Mouse (Mus musculus): ENCODE measurements around the gene Maml3. TPM values are rescaled to one million over a fixed set of nuclear protein-coding genes. Genes with fewer than 3 reads are reported as not detected.

Maml3 gene
- polyA plus RNA-seq, 1 experiment from 2014 or later = 3.6 TPM

- Histone ChIP-seq H3K36me3 (no peaks in the 10 kb centered on the region), H3K9me3 (no peaks in the 10 kb centered on the region), H3K4me1 (0 out of 2 replicates have a peak, but pooled peaks cover 12% of the 10 kb centered on the region), H3K27me3 (ENCODE audit: insufficient read depth, poor library complexity, severe bottlenecking) (no peaks in the 10 kb centered on the region), H3K27ac (peak overlapping the region; percentile 97), H3K4me3 (peak overlapping the region; percentile 92)
- WGBS = under 1% methylated on average over 55 of the region's 55 CpGs
- DNase-seq (ENCODE audit: low spot score) = peak; percentile 83
Measured at GRCm38 (mm10) chr3:52103531-52104181, 1.2 kb downstream of the Maml3 start.

- peak overlapping the region; percentile 97 for H3K27ac ChIP-seq
- 0 out of 2 replicates have a peak, but pooled peaks cover 14% of the 10 kb centered on the region for H3K4me1 ChIP-seq
- WGBS = under 1% methylated on average over 52 of the region's 52 CpGs
- no peaks in the 10 kb centered on the region for H3K9me3 ChIP-seq
- DNase-seq (ENCODE audit: low spot score) = peak; percentile 97
- H3K27me3 ChIP-seq (ENCODE audit: insufficient read depth, poor library complexity, severe bottlenecking) = no peaks in the 10 kb centered on the region
- no peaks in the 10 kb centered on the region for H3K36me3 ChIP-seq
- peak overlapping the region; percentile 92 for H3K4me3 ChIP-seq
Measured at GRCm38 (mm10) chr3:52102601-52103530, 2.0 kb downstream of the Maml3 start.

- peak; percentile 97 for DNase-seq (ENCODE audit: low spot score)
- under 1% methylated on average over 50 of the region's 57 CpGs for WGBS
- Histone ChIP-seq H3K9me3 (no peaks in the 10 kb centered on the region), H3K36me3 (no peaks in the 10 kb centered on the region), H3K27ac (peak overlapping the region; percentile 97), H3K4me3 (peak overlapping the region; percentile 92), H3K27me3 (ENCODE audit: insufficient read depth, poor library complexity, severe bottlenecking) (no peaks in the 10 kb centered on the region), H3K4me1 (0 out of 2 replicates have a peak, but pooled peaks cover 14% of the 10 kb centered on the region)
Measured at GRCm38 (mm10) chr3:52101977-52102600, 2.8 kb downstream of the Maml3 start.

- Histone ChIP-seq H3K4me3 (peak overlapping the region; percentile 92), H3K27me3 (ENCODE audit: insufficient read depth, poor library complexity, severe bottlenecking) (no peaks in the 10 kb centered on the region), H3K27ac (peak overlapping the region; percentile 97), H3K9me3 (no peaks in the 10 kb centered on the region), H3K4me1 (0 out of 2 replicates have a peak, but pooled peaks cover 14% of the 10 kb centered on the region), H3K36me3 (no peaks in the 10 kb centered on the region)
- no peak for DNase-seq (ENCODE audit: low spot score)
- 1% methylated on average over 14 of the region's 14 CpGs for WGBS
Measured at GRCm38 (mm10) chr3:52101401-52101976, 3.4 kb downstream of the Maml3 start.

GRCm38 (mm10) chr3:52100926-52101325, 4.0 kb downstream of the Maml3 start:
- Histone ChIP-seq H3K4me3 (peak overlapping the region; percentile 92), H3K36me3 (no peaks in the 10 kb centered on the region), H3K4me1 (0 out of 2 replicates have a peak, but pooled peaks cover 14% of the 10 kb centered on the region), H3K27ac (peak overlapping the region; percentile 97), H3K27me3 (ENCODE audit: insufficient read depth, poor library complexity, severe bottlenecking) (no peaks in the 10 kb centered on the region), H3K9me3 (no peaks in the 10 kb centered on the region)
- 45% methylated on average over 9 of the region's 9 CpGs for WGBS
- no peak for DNase-seq (ENCODE audit: low spot score)

- no peak for DNase-seq (ENCODE audit: low spot score)
- 79% methylated on average over 4 of the region's 4 CpGs for WGBS
- 0 out of 2 replicates have a peak, but pooled peaks cover 14% of the 10 kb centered on the region for H3K4me1 ChIP-seq
- H3K4me3 ChIP-seq = no peak overlapping the region
- H3K36me3 ChIP-seq = no peaks in the 10 kb centered on the region
- H3K27ac ChIP-seq = no peak overlapping the region
- H3K9me3 ChIP-seq = no peaks in the 10 kb centered on the region
- no peaks in the 10 kb centered on the region for H3K27me3 ChIP-seq (ENCODE audit: insufficient read depth, poor library complexity, severe bottlenecking)
Measured at GRCm38 (mm10) chr3:52100306-52100705, 4.6 kb downstream of the Maml3 start.

GRCm38 (mm10) chr3:52099286-52099685, 5.6 kb downstream of the Maml3 start:
- H3K9me3 ChIP-seq = no peaks in the 10 kb centered on the region
- 71% methylated on average over 1 of the region's 1 CpGs for WGBS
- no peak overlapping the region for H3K27ac ChIP-seq
- DNase-seq (ENCODE audit: low spot score) = no peak
- H3K36me3 ChIP-seq = no peaks in the 10 kb centered on the region
- H3K27me3 ChIP-seq (ENCODE audit: insufficient read depth, poor library complexity, severe bottlenecking) = no peaks in the 10 kb centered on the region
- 0 out of 2 replicates have a peak, but pooled peaks cover 14% of the 10 kb centered on the region for H3K4me1 ChIP-seq
- H3K4me3 ChIP-seq = no peak overlapping the region

- H3K9me3 ChIP-seq = no peaks in the 10 kb centered on the region
- WGBS = 25% methylated on average over 7 of the region's 7 CpGs
- no peaks in the 10 kb centered on the region for H3K27me3 ChIP-seq (ENCODE audit: insufficient read depth, poor library complexity, severe bottlenecking)
- peaks cover 54% of the 10 kb centered on the region for H3K4me1 ChIP-seq
- H3K4me3 ChIP-seq = no peak overlapping the region
- DNase-seq (ENCODE audit: low spot score) = no peak
- H3K36me3 ChIP-seq = no peaks in the 10 kb centered on the region
- peak overlapping the region; percentile 76 for H3K27ac ChIP-seq
Measured at GRCm38 (mm10) chr3:52091261-52091797, 13.5 kb downstream of the Maml3 start.

- no peak overlapping the region for H3K4me3 ChIP-seq
- no peaks in the 10 kb centered on the region for H3K9me3 ChIP-seq
- peaks cover 54% of the 10 kb centered on the region for H3K4me1 ChIP-seq
- 28% methylated on average over 8 of the region's 8 CpGs for WGBS
- H3K27ac ChIP-seq = peak overlapping the region; percentile 76
- H3K27me3 ChIP-seq (ENCODE audit: insufficient read depth, poor library complexity, severe bottlenecking) = no peaks in the 10 kb centered on the region
- no peaks in the 10 kb centered on the region for H3K36me3 ChIP-seq
- no peak for DNase-seq (ENCODE audit: low spot score)
Measured at GRCm38 (mm10) chr3:52090230-52090873, 14.5 kb downstream of the Maml3 start.

GRCm38 (mm10) chr3:52088458-52089341, 16.2 kb downstream of the Maml3 start:
- H3K4me1 ChIP-seq = peaks cover 55% of the 10 kb centered on the region
- peak overlapping the region; percentile 38 for H3K4me3 ChIP-seq
- 21% methylated on average over 19 of the region's 19 CpGs for WGBS
- H3K36me3 ChIP-seq = no peaks in the 10 kb centered on the region
- DNase-seq (ENCODE audit: low spot score) = peak; percentile 92
- H3K27ac ChIP-seq = peak overlapping the region; percentile 91
- H3K27me3 ChIP-seq (ENCODE audit: insufficient read depth, poor library complexity, severe bottlenecking) = no peaks in the 10 kb centered on the region
- no peaks in the 10 kb centered on the region for H3K9me3 ChIP-seq

GRCm38 (mm10) chr3:52087636-52088280, 17.1 kb downstream of the Maml3 start:
- Histone ChIP-seq H3K9me3 (no peaks in the 10 kb centered on the region), H3K4me1 (peaks cover 54% of the 10 kb centered on the region), H3K27ac (peak overlapping the region; percentile 91), H3K4me3 (no peak overlapping the region), H3K27me3 (ENCODE audit: insufficient read depth, poor library complexity, severe bottlenecking) (no peaks in the 10 kb centered on the region), H3K36me3 (no peaks in the 10 kb centered on the region)
- no peak for DNase-seq (ENCODE audit: low spot score)
- WGBS = 74% methylated on average over 7 of the region's 7 CpGs
